Mouse (Mus musculus) testis, adult 2 months (tissue): ENCODE data around the gene Lef1.

ENCODE experiments used
- CTCF ChIP-seq: fragments of 200-500 bp; IDR thresholded peaks from 2 replicates; pipeline ENCODE4 v1.5.1; 2012; ENCODE audit warnings: low read depth, mild to moderate bottlenecking, inconsistent platforms, low read length, moderate library complexity; ENCODE audit not compliant: control insufficient read depth, insufficient read depth, insufficient replicate concordance
- POLR2A ChIP-seq: fragments of 200-500 bp; IDR thresholded peaks from 2 replicates; pipeline ENCODE4 v1.6.1; 2012; ENCODE audit warnings: low read depth, mild to moderate bottlenecking, inconsistent platforms, low read length, moderate library complexity; ENCODE audit not compliant: control insufficient read depth

- no peak for TF ChIP-seq CTCF
- TF ChIP-seq POLR2A: no peak
Measured at GRCm38 (mm10) chr3:131169161-131169560, 58.9 kb downstream of the Lef1 start.
